Mouse (Mus musculus) liver, embryonic 14.5 days (tissue): ENCODE measurements around the gene Miga2.

ENCODE experiments used
- CTCF ChIP-seq: IDR thresholded peaks from 2 replicates; pipeline ENCODE4 v1.5.1; 2016; ENCODE audit warnings: antibody characterized with exemption, low read depth, control low read depth
- EP300 ChIP-seq: IDR thresholded peaks from 2 replicates; pipeline ENCODE4 v1.6.1; 2016; ENCODE audit warnings: antibody characterized with exemption, low read depth

GRCm38 (mm10) chr2:30357552-30358510 is 6.2 kb upstream of the Miga2 start:
- no peak for TF ChIP-seq CTCF
- no peak for TF ChIP-seq EP300
